Mouse (Mus musculus) colon, adult 2 months (tissue): ENCODE results near the gene Strn4. TPM values are rescaled to one million over a fixed set of nuclear protein-coding genes. Genes with fewer than 3 reads are reported as not detected.

ENCODE experiments used
- polyA plus RNA-seq: library from polyadenylated mRNA; depleted of rRNA; stranded (reverse); fragments of >200 nt; gene quantifications from 2 replicates; pipeline ENCODE4 v1.2.3, GENCODE M21; 2012; rRNA removed

Strn4 gene
- 133 and 140 TPM in 2 replicates for polyA plus RNA-seq

DNA sequence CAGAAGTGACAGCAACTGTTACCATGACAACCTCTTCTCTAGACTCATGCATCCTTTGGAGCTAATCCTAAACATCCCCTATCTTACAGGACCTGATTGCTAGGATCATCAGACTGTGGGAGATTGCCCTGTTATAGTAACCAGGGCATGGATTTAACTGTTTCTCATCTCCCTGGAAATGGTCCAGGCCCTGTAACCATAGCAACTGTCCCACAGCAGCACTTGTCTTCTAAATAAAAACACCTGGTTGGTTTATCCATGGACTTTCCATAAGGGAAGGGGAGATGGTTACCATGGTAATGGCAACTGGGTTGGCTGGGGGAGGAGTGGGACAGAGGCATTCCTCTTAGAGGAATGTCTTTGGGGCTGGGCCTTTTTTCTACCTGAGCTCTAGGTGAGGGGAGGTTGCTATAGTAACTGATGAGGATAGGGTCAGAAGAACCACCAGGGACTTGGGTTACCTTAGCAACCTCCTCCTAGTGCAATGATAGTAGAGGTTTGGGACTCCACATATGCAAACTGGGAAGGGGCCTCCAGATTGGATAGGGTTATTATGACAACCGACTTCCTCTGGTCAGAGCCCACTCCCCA is at the start of gene Strn4:
Gene Strn4, plus strand, starts transcription at position 539 of the 591 bp plus-strand sequence.

DNA sequence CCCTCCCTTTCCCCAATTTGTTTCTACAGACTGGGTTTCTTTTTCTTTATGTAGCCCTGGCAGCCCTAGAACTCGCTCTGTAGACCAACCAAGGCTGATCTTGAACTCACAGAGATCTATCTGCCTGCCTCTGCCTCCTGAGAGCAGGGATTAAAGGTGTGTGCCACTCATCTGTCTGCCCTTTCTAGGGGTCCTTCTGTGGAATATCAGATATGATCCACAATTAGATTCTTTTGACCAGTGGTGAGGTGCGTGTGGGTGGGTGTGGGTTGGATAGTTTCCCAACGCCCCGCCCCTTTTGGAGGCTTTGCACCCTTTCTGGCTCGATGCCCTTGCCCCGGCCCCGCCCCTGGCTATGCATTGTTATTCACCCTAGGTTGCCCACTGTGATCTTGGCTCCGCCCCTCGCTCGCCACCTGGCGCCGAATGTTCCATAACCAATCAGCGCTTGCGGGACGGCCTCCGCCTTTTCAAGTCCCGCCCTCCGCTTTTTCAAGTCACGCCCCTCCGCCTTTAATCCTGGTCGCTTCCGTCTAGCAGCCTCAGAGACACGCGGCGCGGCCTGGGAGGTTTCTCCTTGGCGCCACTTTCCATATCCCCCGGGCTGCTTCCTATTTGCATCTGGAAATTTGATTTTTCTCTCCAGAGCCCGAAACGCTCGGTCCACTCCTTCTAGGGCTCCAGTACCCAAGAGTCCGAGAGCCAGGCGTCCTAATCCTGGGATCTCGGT is 34.7 kb upstream of the Strn4 start, which contains the start of gene Slc1a5:
Gene Slc1a5, plus strand, starts transcription at position 516 of the 730 bp plus-strand sequence.

DNA sequence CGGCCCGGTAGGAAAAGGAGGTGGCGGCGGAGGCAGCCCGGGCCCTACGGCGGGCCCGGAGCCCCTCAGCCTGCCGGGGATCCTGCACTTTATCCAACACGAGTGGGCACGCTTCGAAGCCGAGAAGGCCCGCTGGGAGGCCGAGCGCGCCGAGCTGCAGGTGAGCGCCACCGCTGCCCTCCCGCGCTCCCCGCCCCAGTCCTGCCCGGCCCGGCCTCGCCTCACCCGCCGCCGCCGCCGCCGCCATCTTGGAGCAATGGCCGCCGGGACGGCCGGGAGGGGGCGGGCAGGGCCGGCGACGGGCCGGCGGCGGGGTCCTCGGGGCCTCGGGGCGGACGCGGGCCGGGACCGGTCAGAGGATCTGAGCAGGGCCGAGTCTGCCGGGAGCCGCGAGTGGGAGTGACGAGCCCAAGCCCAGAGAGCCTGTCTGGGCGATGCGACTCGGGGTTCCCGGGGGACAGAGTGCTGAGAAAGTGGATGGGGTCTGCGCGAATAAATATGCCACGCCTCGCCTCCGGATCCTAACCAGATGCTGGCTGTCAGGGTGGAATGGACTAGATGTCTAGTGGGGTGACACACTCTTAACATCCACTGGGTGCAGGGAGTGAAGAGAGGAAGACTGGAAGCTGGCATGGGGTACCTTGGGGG is 910 bp downstream of the Strn4 start, which contains the start of gene Fkrp:
Gene Fkrp, minus strand, starts transcription at position 258 of the 648 bp plus-strand sequence.

GRCm38 (mm10) chr7:16842645-16843063 is 27.0 kb downstream of the Strn4 start, which contains the start of gene Prkd2:
Gene Prkd2, plus strand, starts transcription at chr7:16842902.

GRCm38 (mm10) chr7:16875310-16875325 is 59.4 kb downstream of the Strn4 start, which contains the start of gene Dact3:
Gene Dact3, plus strand, starts transcription at chr7:16875317.

Other genes with a start within 250 kb of the Strn4 start
- gene Arhgap35, start 200.9 kb upstream of the Strn4 start, polyA plus RNA-seq = 19.1 and 19.6 TPM in 2 replicates
- gene Ceacam15, start 140.2 kb upstream of the Strn4 start, polyA plus RNA-seq = not detected in 2 replicates
- gene Ceacam9, start 94.0 kb upstream of the Strn4 start, polyA plus RNA-seq = not detected in 2 replicates
- gene Ap2s1, start 77.5 kb upstream of the Strn4 start, polyA plus RNA-seq = 375 and 448 TPM in 2 replicates
- 192 and 201 TPM in 2 replicates for gene Slc1a5, start 34.5 kb upstream of the Strn4 start, polyA plus RNA-seq
- gene Fkrp, start 843 bp downstream of the Strn4 start, polyA plus RNA-seq = 27.4 and 39.2 TPM in 2 replicates
- 44.3 and 45.8 TPM in 2 replicates for gene Prkd2, start 27.0 kb downstream of the Strn4 start, polyA plus RNA-seq
- gene Dact3, start 59.4 kb downstream of the Strn4 start, polyA plus RNA-seq = 66.8 and 81.5 TPM in 2 replicates
- gene Gng8, start 75.9 kb downstream of the Strn4 start, polyA plus RNA-seq = 4.2 and 8.5 TPM in 2 replicates
- gene Ptgir, start 90.6 kb downstream of the Strn4 start, polyA plus RNA-seq = 3.6 and 5.5 TPM in 2 replicates
- gene Calm3, start 108.2 kb downstream of the Strn4 start, polyA plus RNA-seq = 462 and 594 TPM in 2 replicates
- 8.9 and 9.2 TPM in 2 replicates for gene Pnmal2, start 128.8 kb downstream of the Strn4 start, polyA plus RNA-seq
- gene Pnmal1, start 143.8 kb downstream of the Strn4 start, polyA plus RNA-seq = 0.24 and 0.31 TPM in 2 replicates
- 0.05 TPM in 2 replicates for gene Gm42372, start 167.2 kb downstream of the Strn4 start, polyA plus RNA-seq
- gene Ccdc8, start 176.8 kb downstream of the Strn4 start, polyA plus RNA-seq = 1.7 and 2.0 TPM in 2 replicates
- 346 and 370 TPM in 2 replicates for gene Ppp5c, start 212.0 kb downstream of the Strn4 start, polyA plus RNA-seq
- gene Hif3a, start 246.5 kb downstream of the Strn4 start, polyA plus RNA-seq = 4.9 and 7.8 TPM in 2 replicates